Comparison of ENCODE assay signal across 20 mouse cellular contexts in genomic region chr10:95371942-95372341, GRCm38 (mm10). TPM values are rescaled to one million over a fixed set of nuclear protein-coding genes. Genes with fewer than 3 reads are reported as not detected.
A peak's percentile ranks its signal among the peaks of the same experiment; 100 is the strongest.
DNase-seq lines count a peak whose midpoint lies in the region; ATAC-seq and TF ChIP-seq lines count a peak whose summit lies in the region.
"Had no signal": no experiment of that assay in that cellular context is flagged by ENCODE, and none has a peak within 500 bp of the region (broad histone marks: within the 10 kb centered on the region; RNA-seq: fewer than 3 reads in every experiment).

No protein-coding gene starts in this region.

- H3K4me2 ChIP-seq in midbrain, embryonic 16.5 days (ENCODE audit: low read length) = no peak overlapping the region
- H3K4me2 ChIP-seq: heart, embryonic 13.5 days; limb, embryonic 15.5 days; midbrain, embryonic 11.5 days had no signal

- intact Hi-C loops in heart, postnatal 14 days (cut with DNase I) = no loop called here

- H3K4me3 ChIP-seq in midbrain, embryonic 16.5 days (ENCODE audit: low read depth, low read length) = no peak overlapping the region
- H3K4me3 ChIP-seq in cerebellum, adult 2 months (replicated peaks; ENCODE audit: insufficient read depth, low read depth, low read length) = no peak overlapping the region
- H3K4me3 ChIP-seq: erythroblast, embryonic 14.5 days; heart, embryonic 13.5 days; limb, embryonic 15.5 days had no signal

- peak; percentile 82 for DNase-seq in heart, adult 11 months
- DNase-seq in heart, postnatal 14 days = no peak
- DNase-seq in 3134 (ENCODE audit: extremely low read depth, insufficient read length, low spot score) (peak; percentile 65), NIH3T3 (ENCODE audit: low read depth) (peak; percentile 88)
- DNase-seq in adrenal gland, postnatal 25 days = no peak
- no peak for DNase-seq in cerebellum, adult 2 months
- DNase-seq: adrenal gland, adult 8-10 months; cerebellum, adult 11 months; heart, postnatal 4 days; kidney, adult 8-10 months; kidney, postnatal 25 days had no signal

- H3K36me3 ChIP-seq in midbrain, embryonic 16.5 days (ENCODE audit: control insufficient read depth, insufficient read depth, low read length) = no peaks in the 10 kb centered on the region
- H3K36me3 ChIP-seq: G1E; heart, embryonic 13.5 days; limb, embryonic 15.5 days had no signal

- H3K27me3 ChIP-seq in midbrain, embryonic 16.5 days (ENCODE audit: control insufficient read depth, insufficient read depth, low read depth, low read length) = no peaks in the 10 kb centered on the region
- no peaks in the 10 kb centered on the region for H3K27me3 ChIP-seq in cerebellum, adult 2 months (ENCODE audit: control insufficient read depth, insufficient read depth, low read length)
- H3K27me3 ChIP-seq: heart, embryonic 13.5 days; limb, embryonic 15.5 days had no signal

- TF ChIP-seq CTCF in cerebellum, adult 2 months (IDR thresholded peaks at IDR 0.05; ENCODE audit: borderline replicate concordance, insufficient read depth, low read depth, low read length) = no peak

- WGBS in midbrain, embryonic 16.5 days = 92% methylated on average over 3 of the region's 3 CpGs
- WGBS in cerebellum, adult 2 months = 77% methylated on average over 3 of the region's 3 CpGs

- no peak overlapping the region for H3K27ac ChIP-seq in midbrain, embryonic 16.5 days (ENCODE audit: low read length)
- no peak overlapping the region for H3K27ac ChIP-seq in cerebellum, adult 2 months (ENCODE audit: insufficient read depth, low read length)
- H3K27ac ChIP-seq: heart, embryonic 13.5 days; limb, embryonic 15.5 days had no signal

- ATAC-seq in megakaryocyte, adult 5-6 weeks (ENCODE audit: poor library complexity, severe bottlenecking) = peak; percentile 88
- ATAC-seq in midbrain, embryonic 16.5 days = no peak
- ATAC-seq: forebrain, embryonic 16.5 days; hindbrain, embryonic 16.5 days had no signal

- H3K9ac ChIP-seq in midbrain, embryonic 16.5 days (ENCODE audit: low read depth, low read length) = no peak overlapping the region
- H3K9ac ChIP-seq: heart, embryonic 13.5 days; limb, embryonic 15.5 days had no signal

- TF ChIP-seq POLR2A in cerebellum, adult 2 months (IDR thresholded peaks at IDR 0.05; ENCODE audit: borderline replicate concordance, insufficient read depth, low read length) = no peak

- no peaks in the 10 kb centered on the region for H3K9me3 ChIP-seq in midbrain, embryonic 16.5 days (replicated peaks; ENCODE audit: control insufficient read depth, low read length, poor library complexity, severe bottlenecking)
- H3K9me3 ChIP-seq: limb, embryonic 15.5 days had no signal

- no peaks in the 10 kb centered on the region for H3K4me1 ChIP-seq in midbrain, embryonic 16.5 days (ENCODE audit: control insufficient read depth, insufficient read depth, low read length)
- no peaks in the 10 kb centered on the region for H3K4me1 ChIP-seq in cerebellum, adult 2 months (ENCODE audit: control insufficient read depth, insufficient read depth, low read length)
- H3K4me1 ChIP-seq: heart, embryonic 13.5 days; limb, embryonic 15.5 days had no signal

RNA-seq across cellular contexts. Expression of gene Socs2, which starts 45.0 kb away (rescaled TPM):
- 10 to 100 TPM; 79.1 to 80.9 TPM for total RNA-seq in heart, postnatal 14 days (2021)
- 0.74 and 0.84 TPM in 2 replicates for total RNA-seq in megakaryocyte, adult 5-6 weeks (2015)
- 0.77 and 0.84 TPM in 2 replicates for total RNA-seq in megakaryocyte, adult 5-6 weeks (2017)
- polyA plus RNA-seq in midbrain, embryonic 16.5 days (2015; fragmentation: Nextera tagmentation; extraction: Ambion mirVana) = 122 and 131 TPM in 2 replicates
- total RNA-seq in adrenal gland, postnatal 25 days (2021) = 19.6 and 19.8 TPM in 2 replicates
- 16.6 TPM in 2 replicates for polyA plus RNA-seq in cerebellum, adult 2 months (2012; rRNA removed)

RNA-seq across cellular contexts. Expression of gene Cradd, which starts 48.0 kb away (rescaled TPM):
- total RNA-seq in heart, postnatal 14 days (2021) = 10 to 100 TPM; 10.5 TPM
- total RNA-seq in megakaryocyte, adult 5-6 weeks (2015) = 20.3 and 20.5 TPM in 2 replicates
- 3.6 and 7.3 TPM in 2 replicates for total RNA-seq in megakaryocyte, adult 5-6 weeks (2017)
- 10.6 and 11.1 TPM in 2 replicates for polyA plus RNA-seq in midbrain, embryonic 16.5 days (2015; fragmentation: Nextera tagmentation; extraction: Ambion mirVana)
- 15.2 and 19.1 TPM in 2 replicates for total RNA-seq in adrenal gland, postnatal 25 days (2021)
- polyA plus RNA-seq in cerebellum, adult 2 months (2012; rRNA removed) = 10.2 and 11.7 TPM in 2 replicates

Comparison
In these comparisons a context has a peak if more than half of its experiments do, and no peak if none do; other contexts are left out.
1. DNase-seq: peak in heart, adult 11 months (single experiment), 3134 (single experiment) and NIH3T3 (single experiment); none in heart, postnatal 14 days (0 of 2), adrenal gland, postnatal 25 days (single experiment) and cerebellum, adult 2 months (0 of 2).
2. RNA of gene Socs2, which starts 45.0 kb away (total RNA-seq): 79.1 to 80.9 TPM in heart, postnatal 14 days and 19.6 to 19.8 TPM in adrenal gland, postnatal 25 days; 0.74 to 0.84 TPM in megakaryocyte, adult 5-6 weeks; every median in the first group is over 10 times any median in the second.